Mouse (Mus musculus) midbrain, postnatal 0 days (tissue): Measurements from ENCODE around the gene Phf5a. TPM values are rescaled to one million over a fixed set of nuclear protein-coding genes. Genes with fewer than 3 reads are reported as not detected.
A peak's percentile ranks its signal among the peaks of the same experiment; 100 is the strongest.

Experiments
- ATAC-seq: fragments of 200-750 bp; cut with Nextera tagmentation; 2 replicates; pipeline ENCODE4 v1.8.0; 2017; ENCODE audit warnings: moderate number of reproducible peaks, mild to moderate bottlenecking, moderate TSS enrichment, moderate library complexity; ENCODE audit not compliant: low FRiP score
- DNase-seq: peaks from one replicate; pipeline ENCODE4 v3.0.0-alpha.2; 2015; ENCODE audit warnings: low spot score
- H3K27ac ChIP-seq: fragments of 300-500 bp; sonication (generic); 2 replicates; pipeline ENCODE4 v1.5.1; 2014; ENCODE audit warnings: low read depth, mild to moderate bottlenecking, low read length, mixed read lengths
- H3K27me3 ChIP-seq: fragments of 300-500 bp; sonication (generic); 2 replicates; pipeline ENCODE4 v1.6.1; 2014; ENCODE audit warnings: low read length, control low read depth, mixed read lengths; ENCODE audit not compliant: insufficient read depth
- H3K36me3 ChIP-seq: fragments of 300-500 bp; sonication (generic); 2 replicates; pipeline ENCODE4 v1.6.1; 2014; ENCODE audit warnings: low read length, control low read depth, mixed read lengths; ENCODE audit not compliant: insufficient read depth
- H3K4me1 ChIP-seq: fragments of 300-500 bp; sonication (generic); 2 replicates; pipeline ENCODE4 v1.6.1; 2014; ENCODE audit warnings: mild to moderate bottlenecking, control low read depth, antibody characterized with exemption, low read length, mixed read lengths; ENCODE audit not compliant: insufficient read depth
- H3K4me2 ChIP-seq: fragments of 300-500 bp; sonication (generic); 2 replicates; pipeline ENCODE4 v1.6.1; 2014; ENCODE audit warnings: low read depth, mild to moderate bottlenecking, low read length, mixed read lengths; ENCODE audit not compliant: poor library complexity, severe bottlenecking
- H3K4me3 ChIP-seq: fragments of 300-500 bp; sonication (generic); 2 replicates; pipeline ENCODE4 v1.5.1; 2014; ENCODE audit warnings: low read depth, mild to moderate bottlenecking, low read length, moderate library complexity
- H3K9ac ChIP-seq: fragments of 300-500 bp; sonication (generic); replicated peaks from 2 replicates; pipeline ENCODE4 v1.6.1; 2014; ENCODE audit warnings: mild to moderate bottlenecking, low read length, moderate library complexity, mixed read lengths; ENCODE audit not compliant: poor library complexity, severe bottlenecking
- H3K9me3 ChIP-seq: fragments of 300-500 bp; sonication (generic); 2 replicates; pipeline ENCODE4 v1.6.1; 2016; ENCODE audit warnings: low read length, control low read depth
- CTCF ChIP-seq: IDR thresholded peaks from 2 replicates; pipeline ENCODE4 v1.5.1; 2016; ENCODE audit warnings: antibody characterized with exemption, mild to moderate bottlenecking
- WGBS: fragments of 180-500 bp; shearing (Covaris S2); extraction: QIAGEN DNeasy Blood & Tissue Kit; methylation state at CpG from one replicate; pipeline ENCODE4 v1.1.7; 2014; 5-methylcytosine and 5-hydroxymethylcytosine counted together
- polyA plus RNA-seq: library from polyadenylated mRNA; unstranded; fragments of >200 nt; fragmentation: Nextera tagmentation; extraction: Ambion mirVana; gene quantifications from 2 replicates; pipeline ENCODE4 v1.2.1, GENCODE M21; 2015
- total RNA-seq: library from RNA; depleted of rRNA; stranded (reverse); fragments of >200 nt; gene quantifications from 2 replicates; pipeline ENCODE4 v1.2.3, GENCODE M21; 2014

Gene Phf5a
- total and polyA plus RNA-seq, 2 experiments from 2014 or later = 34.1 to 107 TPM

GRCm38 (mm10) chr15:81904939-81905338, 33.2 kb upstream of the Phf5a start:
- no peak overlapping the region for H3K27ac ChIP-seq
- DNase-seq = peak; percentile 71
- H3K36me3 ChIP-seq = peaks cover 54% of the 10 kb centered on the region
- WGBS = 39% methylated on average over 2 of the region's 2 CpGs
- no peaks in the 10 kb centered on the region for H3K9me3 ChIP-seq
- no peaks in the 10 kb centered on the region for H3K27me3 ChIP-seq
- TF ChIP-seq CTCF = peak; percentile 82
- no peaks in the 10 kb centered on the region for H3K4me1 ChIP-seq
- no peak overlapping the region for H3K9ac ChIP-seq
- H3K4me3 ChIP-seq = no peak overlapping the region
- H3K4me2 ChIP-seq = no peak overlapping the region
- no peak for ATAC-seq

DNA sequence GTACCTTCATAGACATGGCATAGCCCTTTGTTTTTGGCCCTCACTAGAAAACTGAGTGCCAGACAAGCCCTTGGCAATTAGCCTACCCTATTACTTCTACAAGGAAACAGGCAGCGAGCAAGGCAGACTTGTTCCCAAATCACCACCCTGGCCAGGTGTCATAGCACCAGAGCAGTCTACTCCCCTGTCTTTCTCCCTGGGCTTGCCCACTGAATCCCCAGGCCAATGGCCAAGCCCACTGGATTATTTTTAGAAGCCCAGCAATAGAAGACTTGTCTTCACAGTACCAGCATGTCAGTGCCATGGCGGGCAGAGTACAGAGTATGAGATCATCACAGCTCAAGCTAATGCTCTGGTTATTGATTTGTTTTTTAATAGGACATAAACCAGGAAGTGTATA, 27.0 kb upstream of the Phf5a start:
- Histone ChIP-seq H3K9me3 (no peaks in the 10 kb centered on the region), H3K27me3 (no peaks in the 10 kb centered on the region), H3K4me2 (no peak overlapping the region), H3K9ac (no peak overlapping the region), H3K4me1 (no peaks in the 10 kb centered on the region), H3K27ac (no peak overlapping the region), H3K36me3 (peaks cover 27% of the 10 kb centered on the region), H3K4me3 (no peak overlapping the region)
- 88% methylated on average over 2 of the region's 2 CpGs for WGBS
- ATAC-seq = no peak
- DNase-seq = no peak
- no peak for TF ChIP-seq CTCF

- Histone ChIP-seq H3K4me1 (no peaks in the 10 kb centered on the region), H3K9ac (no peak overlapping the region), H3K36me3 (peaks cover 22% of the 10 kb centered on the region), H3K9me3 (no peaks in the 10 kb centered on the region), H3K4me3 (no peak overlapping the region), H3K4me2 (no peak overlapping the region), H3K27me3 (no peaks in the 10 kb centered on the region), H3K27ac (no peak overlapping the region)
- no peak for TF ChIP-seq CTCF
- DNase-seq = no peak
- ATAC-seq = no peak
- WGBS = 95% methylated on average over 5 of the region's 5 CpGs
Measured at GRCm38 (mm10) chr15:81897607-81898285, 26.0 kb upstream of the Phf5a start.

GRCm38 (mm10) chr15:81896407-81896806, 24.7 kb upstream of the Phf5a start:
- Histone ChIP-seq H3K36me3 (peaks cover 24% of the 10 kb centered on the region), H3K4me2 (no peak overlapping the region), H3K9me3 (no peaks in the 10 kb centered on the region), H3K4me3 (no peak overlapping the region), H3K27ac (no peak overlapping the region), H3K9ac (no peak overlapping the region), H3K4me1 (no peaks in the 10 kb centered on the region), H3K27me3 (no peaks in the 10 kb centered on the region)
- WGBS = 84% methylated on average over 2 of the region's 2 CpGs
- peak; percentile 35 for DNase-seq
- no peak for ATAC-seq
- TF ChIP-seq CTCF = no peak

DNA sequence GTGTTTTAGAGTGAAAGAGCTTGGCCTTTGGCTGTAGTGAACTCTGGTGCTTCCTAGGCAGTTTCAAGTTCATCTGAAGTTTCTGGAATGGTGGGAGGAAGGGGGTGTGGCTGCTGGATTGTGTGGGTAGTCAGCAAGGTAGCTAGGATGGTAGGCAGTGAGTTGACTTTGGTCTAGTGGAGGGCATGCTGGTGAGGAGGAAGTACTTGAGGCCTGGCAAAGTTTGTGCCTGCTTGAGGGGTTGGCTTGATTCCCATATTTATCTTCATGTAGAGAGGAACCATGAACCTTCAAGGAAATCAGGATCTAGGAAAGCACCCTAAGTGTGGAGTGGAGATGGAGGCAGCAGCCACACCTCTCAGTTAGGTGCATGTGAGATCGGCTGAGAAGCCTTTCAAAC, 22.3 kb upstream of the Phf5a start:
- no peak overlapping the region for H3K27ac ChIP-seq
- no peaks in the 10 kb centered on the region for H3K9me3 ChIP-seq
- H3K4me1 ChIP-seq = no peaks in the 10 kb centered on the region
- no peak overlapping the region for H3K4me3 ChIP-seq
- peaks cover 39% of the 10 kb centered on the region for H3K36me3 ChIP-seq
- no peak for TF ChIP-seq CTCF
- ATAC-seq (no peak), DNase-seq (no peak)
- H3K4me2 ChIP-seq = no peak overlapping the region
- 87% methylated on average over 1 of the region's 1 CpGs for WGBS
- no peaks in the 10 kb centered on the region for H3K27me3 ChIP-seq
- H3K9ac ChIP-seq = no peak overlapping the region

DNA sequence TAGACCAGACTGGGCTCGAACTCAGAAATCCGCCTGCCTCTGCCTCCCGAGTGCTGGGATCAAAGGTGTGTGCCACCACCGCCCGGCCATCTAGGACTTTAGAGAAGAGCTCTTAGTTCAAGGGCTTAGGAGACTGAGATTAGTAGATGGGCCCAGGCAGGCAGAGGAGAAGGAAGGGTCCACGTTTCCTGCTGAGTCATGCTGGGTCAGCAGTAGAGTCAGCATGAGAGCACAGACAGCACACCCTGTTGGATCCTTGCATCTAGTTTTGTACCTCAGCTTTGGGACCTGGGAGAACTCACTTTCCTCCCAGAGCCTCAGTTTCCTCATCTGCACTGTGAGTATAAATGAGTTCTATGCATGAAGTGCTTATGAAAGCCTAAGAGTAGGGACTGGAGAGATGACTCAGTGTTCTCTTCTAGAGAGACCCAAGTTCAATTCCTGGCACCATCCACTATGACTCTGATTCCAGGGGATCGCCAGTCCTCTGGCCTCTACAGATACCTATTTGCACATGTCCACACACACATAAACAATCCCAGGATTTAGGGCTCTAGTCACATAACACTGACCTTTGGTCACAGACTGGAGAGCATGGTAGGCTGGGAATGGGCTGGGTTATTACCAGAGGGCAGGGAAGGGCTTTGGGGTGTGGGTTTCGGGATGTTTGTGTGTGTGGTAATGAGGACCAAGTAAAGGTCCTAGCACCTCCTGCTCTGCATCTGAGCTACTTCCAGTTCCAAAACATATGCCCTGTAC, 20.3 kb upstream of the Phf5a start:
- no peaks in the 10 kb centered on the region for H3K27me3 ChIP-seq
- peaks cover 35% of the 10 kb centered on the region for H3K36me3 ChIP-seq
- no peak overlapping the region for H3K27ac ChIP-seq
- no peak overlapping the region for H3K4me3 ChIP-seq
- no peak overlapping the region for H3K4me2 ChIP-seq
- WGBS = 96% methylated on average over 8 of the region's 8 CpGs
- no peak for DNase-seq
- ATAC-seq = no peak
- TF ChIP-seq CTCF = no peak
- H3K9ac ChIP-seq = no peak overlapping the region
- no peaks in the 10 kb centered on the region for H3K9me3 ChIP-seq
- no peaks in the 10 kb centered on the region for H3K4me1 ChIP-seq
